Mouse (Mus musculus) neutrophil, adult 83 days (primary cell): ENCODE data around the gene Manf. TPM values are rescaled to one million over a fixed set of nuclear protein-coding genes. Genes with fewer than 3 reads are reported as not detected.

Source experiments
- total RNA-seq, 2 experiments: library from RNA; stranded (reverse); gene quantifications; one replicate each; pipeline ENCODE4 v1.2.4; 2023

Gene Manf
- total RNA-seq, result 100 to 1,000 TPM in 1 of 2 experiments, 10 to 100 TPM in 1; 86.6 to 105 TPM

DNA sequence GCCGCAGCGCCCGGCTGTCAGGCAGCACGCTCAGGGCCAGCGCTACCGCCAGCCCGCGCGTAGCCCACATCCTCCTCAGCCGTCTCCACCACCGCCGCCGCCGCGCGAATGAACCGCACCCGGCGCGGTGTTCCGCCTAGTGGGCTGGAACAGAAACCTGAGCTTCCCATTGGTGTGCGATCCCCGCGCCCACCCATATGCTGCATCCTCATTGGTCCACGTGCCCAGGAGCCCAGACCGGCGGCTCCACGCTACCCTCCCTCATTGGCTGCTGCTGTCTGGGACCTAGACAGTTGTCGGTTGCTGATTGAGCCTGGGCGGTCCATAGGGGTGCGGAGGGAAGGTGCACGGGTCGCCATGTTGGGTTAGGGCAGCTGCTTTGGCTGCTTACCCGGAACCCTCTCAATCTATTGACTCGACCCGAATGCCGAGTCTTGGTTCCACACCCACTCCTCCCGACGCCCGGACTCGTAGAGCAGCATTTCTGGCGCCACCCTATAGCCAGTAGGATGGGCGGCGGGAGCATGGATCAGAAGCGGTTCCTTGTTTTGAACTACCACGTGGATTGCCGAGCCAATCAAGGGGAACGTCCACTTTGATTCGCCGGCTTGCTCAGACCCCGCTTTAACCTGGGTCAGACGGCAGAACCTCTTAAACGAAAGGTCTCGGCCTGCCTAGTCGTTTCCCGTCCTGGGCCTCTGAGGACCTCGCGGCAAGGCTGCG, at the start of gene Manf:
Gene Manf (minus strand): TSS at position 151 of the 723 bp plus-strand sequence.

DNA sequence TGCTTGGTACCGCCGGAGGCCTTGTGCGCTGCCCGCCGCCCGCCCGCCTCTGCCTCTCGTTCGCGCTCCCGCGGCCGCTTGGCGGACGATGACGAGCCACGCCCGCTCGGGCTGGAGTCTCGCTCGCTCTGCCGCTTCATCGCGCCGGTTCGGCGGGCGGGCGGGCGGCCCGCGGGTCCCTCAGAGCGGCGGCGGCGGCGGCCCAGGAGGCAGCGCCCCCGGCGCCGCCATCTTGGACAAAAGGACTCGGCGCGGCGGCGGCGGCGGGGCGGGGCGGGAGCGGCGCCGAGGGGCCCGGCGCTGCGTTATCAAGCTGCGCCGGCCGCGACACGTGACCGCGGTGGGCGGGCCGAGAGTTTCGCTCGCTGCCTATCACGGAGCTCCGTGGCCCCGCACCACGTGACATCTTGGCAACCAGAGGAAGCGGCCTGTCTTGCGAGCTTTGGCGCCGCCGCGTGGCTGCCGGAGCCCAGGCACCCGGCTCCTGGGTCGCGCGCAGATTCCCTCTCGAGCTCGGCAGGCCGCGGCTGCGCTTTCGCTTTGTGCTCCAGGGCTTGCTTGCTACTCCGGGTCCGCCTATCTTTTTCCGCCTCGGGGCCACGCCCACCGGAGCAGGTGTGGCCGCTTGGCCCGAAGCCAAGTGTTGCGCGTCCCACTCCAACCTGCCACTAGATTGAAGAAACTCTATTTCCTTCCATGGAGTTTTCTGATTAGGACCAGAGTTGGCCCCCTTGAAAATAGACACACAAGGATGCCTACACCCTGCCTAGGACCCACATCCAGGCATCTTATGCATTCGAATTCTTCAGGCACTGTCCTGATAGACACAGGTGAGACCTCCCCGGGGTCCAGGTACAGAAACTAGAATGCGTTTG, 4.7 kb downstream of the Manf start, which contains the start of gene Rbm15b:
Gene Rbm15b (minus strand): TSS at position 601 of the 875 bp plus-strand sequence.

DNA sequence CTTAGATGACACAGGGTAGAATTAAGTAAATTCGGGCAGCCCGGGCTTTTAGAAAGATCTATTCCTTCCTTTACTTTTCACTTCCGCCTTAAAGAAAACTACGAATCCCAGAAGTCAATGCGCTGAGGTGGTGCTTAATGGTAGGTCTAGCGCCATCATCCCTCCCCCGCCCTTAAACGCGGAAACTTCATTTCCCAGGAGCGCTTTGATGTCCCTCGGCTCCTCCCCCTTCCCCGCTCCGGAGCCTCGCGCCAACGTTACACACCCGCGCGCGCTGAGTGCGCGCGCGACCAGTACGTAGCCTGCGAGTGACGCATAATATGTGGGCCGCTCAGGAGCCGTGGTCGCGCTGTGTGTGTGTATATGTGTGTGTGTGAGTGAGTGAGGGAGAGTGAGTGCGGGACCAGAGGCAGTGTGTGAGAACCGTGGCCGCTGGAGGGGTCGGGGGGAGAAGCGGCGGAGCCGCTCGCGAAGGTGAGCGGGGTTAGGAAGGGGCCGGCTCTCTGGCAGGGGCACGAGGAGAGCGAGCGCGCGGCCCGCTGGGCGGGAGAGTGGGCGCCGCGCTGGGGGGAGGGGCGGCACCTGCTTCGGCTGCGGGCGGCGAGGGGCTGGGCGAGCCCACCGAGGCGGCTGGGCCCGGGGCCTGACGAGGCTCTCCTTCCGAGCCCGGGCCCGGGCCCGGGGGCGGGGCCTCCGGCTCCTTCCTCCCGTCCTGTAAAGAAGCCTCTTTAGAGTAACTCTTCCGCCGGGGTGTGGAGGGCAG, 70.0 kb downstream of the Manf start, which contains the start of gene Dcaf1:
Gene Dcaf1 (plus strand): TSS at position 257 of the 763 bp plus-strand sequence.

GRCm38 (mm10) chr9:106788812-106789321, 102.9 kb downstream of the Manf start, which contains the start of gene Rad54l2:
TSS of gene Rad54l2 (minus strand) at chr9:106789194.

Other genes with a start within 250 kb of the Manf start
- gene Grm2, start 235.9 kb downstream of the Manf start, total RNA-seq, result not detected
- 1 to 10 TPM; 6.7 to 7.8 TPM for gene Tex264, start 206.1 kb downstream of the Manf start, total RNA-seq
- 10 to 100 TPM; 12.3 to 14.9 TPM for gene Rad54l2, start 102.8 kb downstream of the Manf start, total RNA-seq
- gene Dcaf1, start 70.1 kb downstream of the Manf start, total RNA-seq, result 10 to 100 TPM in 1 of 2 experiments, 1 to 10 TPM in 1; 6.8 to 10.1 TPM
- 10 to 100 TPM; 18.3 to 20.0 TPM for gene Rbm15b, start 4.6 kb downstream of the Manf start, total RNA-seq